Mouse (Mus musculus) liver, embryonic 14.5 days (tissue): ENCODE measurements around the gene Cd93. TPM values are rescaled to one million over a fixed set of nuclear protein-coding genes. Genes with fewer than 3 reads are reported as not detected.

Experiments used
- ATAC-seq: fragments of 200-750 bp; cut with Nextera tagmentation; 2 replicates; pipeline ENCODE4 v1.8.0; 2017; ENCODE audit warnings: moderate number of reproducible peaks, mild to moderate bottlenecking, moderate library complexity; ENCODE audit not compliant: insufficient read depth
- DNase-seq, 3 experiments: peaks; one replicate each; pipeline ENCODE4 v3.0.0-alpha.2; 2012 to 2013; ENCODE audit warnings: low read depth in 3 of 3, low spot score in 3 of 3
- H3K27ac ChIP-seq: fragments of 300-500 bp; sonication (generic); 2 replicates; pipeline ENCODE4 v1.5.1; 2014; ENCODE audit warnings: moderate library complexity, mild to moderate bottlenecking, control low read depth, inconsistent platforms
- H3K27me3 ChIP-seq: fragments of 300-500 bp; sonication (generic); 2 replicates; pipeline ENCODE4 v1.6.1; 2014; ENCODE audit warnings: mild to moderate bottlenecking, low read length, moderate library complexity; ENCODE audit not compliant: control insufficient read depth, insufficient read depth
- H3K36me3 ChIP-seq: fragments of 300-500 bp; sonication (generic); replicated peaks from 2 replicates; pipeline ENCODE4 v1.6.1; 2014; ENCODE audit warnings: low read depth; ENCODE audit not compliant: control insufficient read depth, insufficient read depth
- H3K4me1 ChIP-seq, 2 experiments: fragments of 200-500 bp in 1 of 2; fragments of 300-500 bp in 1 of 2; sonication (generic) in 1 of 2; replicated peaks; 2 replicates each; pipeline ENCODE4 v1.6.1; 2012 to 2014; ENCODE audit warnings: antibody characterized with exemption in 1 of 2, inconsistent platforms in 1 of 2, low read length in 1 of 2; ENCODE audit not compliant: control insufficient read depth in 2 of 2, insufficient read depth in 2 of 2
- H3K4me2 ChIP-seq: fragments of 300-500 bp; sonication (generic); 2 replicates; pipeline ENCODE4 v1.6.1; 2014; ENCODE audit warnings: low read depth, mild to moderate bottlenecking, control low read depth, moderate library complexity
- H3K4me3 ChIP-seq, 2 experiments: fragments of 200-500 bp in 1 of 2; fragments of 300-500 bp in 1 of 2; sonication (generic) in 1 of 2; 2 replicates each; pipeline ENCODE4 v1.5.1; 2012 to 2014; ENCODE audit warnings: low read depth in 2 of 2, low read length in 2 of 2, mild to moderate bottlenecking in 2 of 2, control low read depth in 1 of 2, inconsistent platforms in 1 of 2, moderate library complexity in 1 of 2; ENCODE audit not compliant: insufficient read depth in 1 of 2
- H3K9ac ChIP-seq: fragments of 300-500 bp; sonication (generic); replicated peaks from 2 replicates; pipeline ENCODE4 v1.6.1; 2014; ENCODE audit warnings: mild to moderate bottlenecking, control low read depth, moderate library complexity
- H3K9me3 ChIP-seq: fragments of 300-500 bp; sonication (generic); 2 replicates; pipeline ENCODE4 v1.6.1; 2016; ENCODE audit warnings: low read length, mixed read lengths; ENCODE audit not compliant: control insufficient read depth
- CTCF ChIP-seq: IDR thresholded peaks from 2 replicates; pipeline ENCODE4 v1.5.1; 2016; ENCODE audit warnings: antibody characterized with exemption, low read depth, control low read depth
- EP300 ChIP-seq: IDR thresholded peaks from 2 replicates; pipeline ENCODE4 v1.6.1; 2016; ENCODE audit warnings: antibody characterized with exemption, low read depth
- WGBS: fragments of 180-500 bp; shearing (Covaris S2); extraction: QIAGEN DNeasy Blood & Tissue Kit; methylation state at CpG from one replicate; pipeline ENCODE4 v1.1.7; 2014; ENCODE audit not compliant: insufficient replicate concordance; 5-methylcytosine and 5-hydroxymethylcytosine counted together
- polyA plus RNA-seq, 2 experiments: library from polyadenylated mRNA; depleted of rRNA in 1 of 2; stranded (reverse) in 1 of 2; unstranded in 1 of 2; fragments of >200 nt; fragmentation: Nextera tagmentation in 1 of 2; extraction: Ambion mirVana in 1 of 2; gene quantifications; 2 replicates each; pipeline versions ENCODE4 v1.2.1 to v1.2.3; 2012 to 2014

Gene Cd93
- polyA plus RNA-seq, 2 experiments, result 1.5 to 1.8 TPM

GRCm38 (mm10) chr2:148451498-148451897 lies 8.1 kb upstream of the Cd93 start:
- whole genome bisulfite sequencing, result 50% methylated on average over 5 of the region's 5 CpGs
- no peaks in the 10 kb centered on the region for H3K27me3 ChIP-seq
- H3K9me3 ChIP-seq, result no peaks in the 10 kb centered on the region
- DNase-seq (no peak), ATAC-seq (no peak)
- H3K27ac ChIP-seq, result no peak overlapping the region
- no peak for TF ChIP-seq CTCF
- no peak for TF ChIP-seq EP300
- H3K4me2 ChIP-seq, result no peak overlapping the region
- no peaks in the 10 kb centered on the region for H3K4me1 ChIP-seq
- no peak overlapping the region for H3K9ac ChIP-seq
- H3K36me3 ChIP-seq, result no peaks in the 10 kb centered on the region
- no peak overlapping the region for H3K4me3 ChIP-seq

GRCm38 (mm10) chr2:148450616-148451015 lies 7.3 kb upstream of the Cd93 start:
- no peaks in the 10 kb centered on the region for H3K36me3 ChIP-seq
- TF ChIP-seq EP300 (no peak), CTCF (no peak)
- no peaks in the 10 kb centered on the region for H3K9me3 ChIP-seq
- H3K4me3 ChIP-seq, result no peak overlapping the region
- no peaks in the 10 kb centered on the region for H3K4me1 ChIP-seq
- H3K4me2 ChIP-seq, result no peak overlapping the region
- DNase-seq, result no peak
- WGBS, result 52% methylated on average over 5 of the region's 5 CpGs
- no peaks in the 10 kb centered on the region for H3K27me3 ChIP-seq
- no peak overlapping the region for H3K9ac ChIP-seq
- no peak overlapping the region for H3K27ac ChIP-seq
- no peak for ATAC-seq

GRCm38 (mm10) chr2:148449659-148450058 lies 6.3 kb upstream of the Cd93 start:
- Histone ChIP-seq H3K9ac (no peak overlapping the region), H3K36me3 (no peaks in the 10 kb centered on the region), H3K9me3 (no peaks in the 10 kb centered on the region), H3K4me1 (no peaks in the 10 kb centered on the region), H3K4me2 (no peak overlapping the region), H3K27ac (no peak overlapping the region), H3K27me3 (no peaks in the 10 kb centered on the region), H3K4me3 (no peak overlapping the region)
- 61% methylated on average over 1 of the region's 1 CpGs for WGBS
- no peak for ATAC-seq
- TF ChIP-seq CTCF (no peak), EP300 (no peak)
- no peak for DNase-seq

GRCm38 (mm10) chr2:148446446-148446845 lies 3.1 kb upstream of the Cd93 start:
- Histone ChIP-seq H3K36me3 (no peaks in the 10 kb centered on the region), H3K9ac (no peak overlapping the region), H3K4me2 (no peak overlapping the region), H3K9me3 (no peaks in the 10 kb centered on the region), H3K4me1 (0 out of 4 replicates have a peak, but pooled peaks cover 0 to 5% of the 10 kb centered on the region in 2 experiments), H3K27me3 (no peaks in the 10 kb centered on the region), H3K27ac (no peak overlapping the region), H3K4me3 (no peak overlapping the region)
- WGBS, result 68% methylated on average over 3 of the region's 3 CpGs
- ATAC-seq (no peak), DNase-seq (no peak)
- no peak for TF ChIP-seq CTCF
- no peak for TF ChIP-seq EP300

GRCm38 (mm10) chr2:148445616-148446015 lies 2.3 kb upstream of the Cd93 start:
- H3K27me3 ChIP-seq, result no peaks in the 10 kb centered on the region
- H3K36me3 ChIP-seq, result no peaks in the 10 kb centered on the region
- no peak overlapping the region for H3K4me2 ChIP-seq
- no peak overlapping the region for H3K27ac ChIP-seq
- 72% methylated on average over 1 of the region's 1 CpGs for WGBS
- no peak for TF ChIP-seq EP300
- TF ChIP-seq CTCF, result no peak
- DNase-seq (no peak), ATAC-seq (no peak)
- H3K9ac ChIP-seq, result no peak overlapping the region
- H3K4me3 ChIP-seq, result no peak overlapping the region
- H3K9me3 ChIP-seq, result no peaks in the 10 kb centered on the region
- H3K4me1 ChIP-seq, result 0 out of 4 replicates have a peak, but pooled peaks cover 0 to 5% of the 10 kb centered on the region in 2 experiments
